Mouse (Mus musculus): ENCODE measurements around the gene Slc25a27.
A peak's percentile ranks its signal among the peaks of the same experiment; 100 is the strongest.

Slc25a27 gene

DNA sequence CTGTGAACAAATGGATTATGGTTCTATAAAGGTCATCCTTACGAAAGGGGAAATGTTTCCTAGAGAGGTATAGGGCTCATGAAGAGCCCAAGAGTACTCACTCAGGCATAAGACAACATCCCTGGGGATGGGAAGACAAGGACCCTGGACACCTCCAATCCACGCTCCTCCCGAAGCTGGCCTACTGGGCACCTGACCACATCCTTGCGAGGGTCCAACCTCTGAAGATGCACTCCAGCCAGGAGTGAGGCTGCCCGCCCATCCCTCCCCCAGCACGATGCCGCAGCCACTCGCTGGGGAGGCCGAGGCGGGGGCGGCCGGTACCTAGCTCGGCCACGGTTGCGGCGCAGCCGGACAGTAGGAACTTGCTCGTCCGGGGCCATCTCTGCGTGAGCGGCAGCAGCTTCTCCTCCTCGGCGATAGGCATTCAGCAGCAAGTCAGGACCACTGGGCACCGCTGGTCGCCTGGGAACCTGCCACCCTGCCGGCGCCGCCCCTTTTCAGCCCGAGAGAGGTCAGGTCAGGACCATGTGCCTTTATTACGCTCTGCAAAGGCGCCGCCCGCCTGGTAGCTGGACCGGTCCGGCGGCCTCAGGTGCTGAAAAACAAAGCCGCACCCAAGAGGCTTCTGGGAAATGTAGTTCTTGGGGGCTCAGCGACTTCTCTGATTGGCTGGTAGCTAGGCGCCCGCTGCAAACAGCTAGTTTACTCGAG, at the start of gene Slc25a27:
TSS of gene Slc25a27 (minus strand) at position 639 of the 714 bp plus-strand sequence.
- DNase-seq (ENCODE audit: low spot score in 2 of 2), result peak; percentile 49 to 81

- DNase-seq (ENCODE audit: low spot score in 2 of 2), result no peak
Measured at GRCm38 (mm10) chr17:43716601-43717000, 49.6 kb upstream of the Slc25a27 start.

DNA sequence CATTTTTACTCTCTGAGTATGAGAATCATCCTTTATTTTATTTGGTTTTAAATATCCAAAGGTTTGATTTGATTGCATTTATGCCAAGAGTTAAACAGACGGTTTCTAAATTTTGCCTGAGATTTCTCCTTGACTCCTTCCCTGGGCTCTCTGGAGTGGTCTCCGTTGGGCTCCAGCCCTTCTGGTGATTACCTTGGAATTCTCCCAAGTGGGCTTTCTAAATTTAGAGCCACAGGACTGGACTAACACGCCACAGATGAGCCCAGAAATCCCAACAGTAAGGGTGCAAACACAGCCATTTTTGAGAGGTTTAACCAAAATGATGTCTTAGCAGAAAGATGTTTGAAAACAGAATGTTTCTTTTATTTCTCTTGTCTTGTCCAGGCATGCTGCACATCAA, 47.2 kb upstream of the Slc25a27 start:
- DNase-seq (ENCODE audit: low spot score in 2 of 2), result no peak

GRCm38 (mm10) chr17:43711557-43712352, 44.7 kb upstream of the Slc25a27 start:
- DNase-seq (ENCODE audit: low spot score in 2 of 2), result no peak

DNA sequence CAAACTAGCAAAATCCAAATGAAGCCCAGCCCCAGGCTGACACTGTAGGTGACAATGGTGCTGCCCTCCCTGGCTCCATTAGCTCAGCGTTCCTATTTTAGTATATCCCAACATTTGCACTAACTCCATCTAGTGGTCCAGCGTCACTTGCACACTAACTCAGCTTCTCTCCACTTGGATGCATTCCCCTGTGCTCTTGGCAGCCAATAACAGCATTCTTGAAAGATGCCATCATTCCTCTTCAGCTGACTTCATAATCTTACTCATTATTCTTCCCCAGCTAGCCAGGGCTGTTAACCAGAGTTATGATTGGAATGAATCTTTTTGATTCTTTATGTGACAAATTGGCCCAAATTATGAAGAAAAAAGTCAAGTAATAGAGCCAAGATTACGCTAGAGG, 40.2 kb upstream of the Slc25a27 start:
- no peak for DNase-seq (ENCODE audit: low spot score in 2 of 2)

DNA sequence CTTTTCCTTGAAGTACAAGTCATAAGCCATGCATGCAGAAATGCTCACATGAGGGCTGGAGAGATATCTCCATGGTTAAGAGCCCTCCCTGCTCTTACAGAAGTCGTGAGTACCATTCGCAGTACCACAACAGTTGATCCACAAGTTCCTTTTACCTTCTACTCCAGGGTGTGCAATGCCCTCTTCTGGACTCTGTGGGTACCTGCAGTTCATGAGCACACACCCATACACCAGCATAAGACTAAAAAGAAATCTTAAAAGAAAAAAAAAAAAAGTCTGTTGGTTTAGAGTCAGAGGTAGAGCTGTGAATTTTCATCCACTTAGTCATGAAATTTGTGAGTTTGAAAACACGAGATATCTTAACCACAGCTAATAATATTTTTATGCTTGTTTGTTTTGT, 39.7 kb upstream of the Slc25a27 start:
- DNase-seq (ENCODE audit: low spot score in 2 of 2), result no peak

- DNase-seq (ENCODE audit: low spot score in 2 of 2), result no peak
Measured at GRCm38 (mm10) chr17:43704216-43704930, 37.4 kb upstream of the Slc25a27 start.

DNA sequence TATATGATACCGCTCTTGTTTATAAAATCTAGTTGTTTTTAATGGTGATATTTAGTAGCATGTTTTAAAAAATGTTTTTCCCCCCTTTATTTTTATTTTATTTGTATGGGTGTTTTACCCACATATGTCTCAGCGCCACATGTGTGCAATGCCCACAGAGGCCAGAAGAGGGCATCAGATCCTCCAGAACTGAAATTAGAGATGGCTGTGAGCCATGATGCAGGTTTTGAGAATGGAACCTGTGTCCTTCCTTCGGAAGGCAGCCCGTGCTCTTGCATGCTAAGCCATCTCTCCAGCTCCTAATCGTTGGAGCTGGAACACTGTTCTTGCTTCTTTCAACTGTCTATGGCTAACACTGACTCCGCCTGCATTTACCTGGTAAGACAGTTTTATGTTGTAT, 34.0 kb upstream of the Slc25a27 start:
- DNase-seq (ENCODE audit: low spot score in 2 of 2), result peak; percentile 23 to 67

DNA sequence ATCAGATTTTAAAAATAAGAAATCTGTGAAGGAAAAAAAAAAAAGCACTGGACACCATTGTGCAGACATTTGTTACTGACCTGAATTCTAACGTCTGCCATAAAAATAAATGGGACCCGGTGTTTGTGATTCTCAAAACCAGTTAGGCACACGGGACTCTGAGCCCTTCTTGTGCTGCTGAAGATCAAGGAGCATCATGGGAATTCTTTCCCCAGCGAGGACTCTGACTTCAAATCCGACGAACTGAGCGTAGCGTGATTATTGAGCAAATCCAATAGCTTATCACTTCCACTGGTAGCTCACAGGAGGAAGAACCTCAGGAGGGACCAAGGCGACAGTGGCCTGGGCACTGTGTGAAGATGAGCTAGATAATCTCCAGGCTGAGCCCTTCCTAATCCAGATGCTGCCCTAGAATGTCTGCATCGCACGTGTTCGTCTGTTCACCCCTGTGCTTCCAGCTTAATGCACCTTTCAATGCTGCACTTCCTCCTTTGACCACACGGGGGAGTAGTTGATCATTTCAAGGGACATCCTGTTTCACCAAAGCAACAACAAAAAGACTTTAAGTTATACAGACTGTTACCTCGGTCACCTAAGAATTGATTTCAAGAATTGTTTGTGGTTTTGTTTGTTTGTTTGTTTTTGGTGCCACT, 32.1 kb upstream of the Slc25a27 start:
- peak; percentile 49 to 81 for DNase-seq (ENCODE audit: low spot score in 2 of 2)

- DNase-seq (ENCODE audit: low spot score in 2 of 2), result no peak
Measured at GRCm38 (mm10) chr17:43689591-43689990, 22.6 kb upstream of the Slc25a27 start.

GRCm38 (mm10) chr17:43684638-43685037, 17.6 kb upstream of the Slc25a27 start:
- DNase-seq (ENCODE audit: low spot score in 2 of 2), result no peak

- DNase-seq (ENCODE audit: low spot score in 2 of 2), result no peak
Measured at GRCm38 (mm10) chr17:43684086-43684485, 17.1 kb upstream of the Slc25a27 start.

GRCm38 (mm10) chr17:43677317-43677716, 10.3 kb upstream of the Slc25a27 start:
- DNase-seq (ENCODE audit: low spot score in 2 of 2), result peak in 1 of 2 experiments; percentile 25

DNA sequence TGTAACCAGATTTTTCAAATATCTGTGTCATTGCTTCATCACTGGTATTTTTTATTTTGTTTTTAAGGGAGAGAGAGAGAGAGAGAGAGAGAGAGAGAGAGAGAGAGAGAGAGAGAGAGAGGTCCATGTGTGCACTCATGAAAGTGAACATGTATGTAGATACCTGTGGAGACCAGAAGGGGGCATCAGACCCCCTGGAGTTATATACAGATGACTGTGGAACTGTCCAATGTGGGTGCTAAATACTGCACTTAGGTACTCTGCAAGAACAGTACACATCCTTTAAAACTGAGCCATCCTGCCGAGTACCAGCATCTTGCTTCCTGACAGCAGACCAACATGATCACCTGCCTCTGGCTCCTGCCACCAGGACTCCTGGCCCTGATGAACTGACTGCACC, 9.2 kb upstream of the Slc25a27 start:
- DNase-seq (ENCODE audit: low spot score in 2 of 2), result no peak

- no peak for DNase-seq (ENCODE audit: low spot score in 2 of 2)
Measured at GRCm38 (mm10) chr17:43675228-43675627, 8.2 kb upstream of the Slc25a27 start.

- no peak for DNase-seq (ENCODE audit: low spot score in 2 of 2)
Measured at GRCm38 (mm10) chr17:43671907-43672306, 4.9 kb upstream of the Slc25a27 start.

GRCm38 (mm10) chr17:43669145-43669695, 2.2 kb upstream of the Slc25a27 start:
- DNase-seq (ENCODE audit: low spot score in 2 of 2), result no peak

GRCm38 (mm10) chr17:43667290-43667843, 353 bp upstream of the Slc25a27 start, which contains the start of gene Cyp39a1:
Gene Cyp39a1, plus strand, starts transcription at chr17:43667425.
- no peak for DNase-seq (ENCODE audit: low spot score in 2 of 2)

DNA sequence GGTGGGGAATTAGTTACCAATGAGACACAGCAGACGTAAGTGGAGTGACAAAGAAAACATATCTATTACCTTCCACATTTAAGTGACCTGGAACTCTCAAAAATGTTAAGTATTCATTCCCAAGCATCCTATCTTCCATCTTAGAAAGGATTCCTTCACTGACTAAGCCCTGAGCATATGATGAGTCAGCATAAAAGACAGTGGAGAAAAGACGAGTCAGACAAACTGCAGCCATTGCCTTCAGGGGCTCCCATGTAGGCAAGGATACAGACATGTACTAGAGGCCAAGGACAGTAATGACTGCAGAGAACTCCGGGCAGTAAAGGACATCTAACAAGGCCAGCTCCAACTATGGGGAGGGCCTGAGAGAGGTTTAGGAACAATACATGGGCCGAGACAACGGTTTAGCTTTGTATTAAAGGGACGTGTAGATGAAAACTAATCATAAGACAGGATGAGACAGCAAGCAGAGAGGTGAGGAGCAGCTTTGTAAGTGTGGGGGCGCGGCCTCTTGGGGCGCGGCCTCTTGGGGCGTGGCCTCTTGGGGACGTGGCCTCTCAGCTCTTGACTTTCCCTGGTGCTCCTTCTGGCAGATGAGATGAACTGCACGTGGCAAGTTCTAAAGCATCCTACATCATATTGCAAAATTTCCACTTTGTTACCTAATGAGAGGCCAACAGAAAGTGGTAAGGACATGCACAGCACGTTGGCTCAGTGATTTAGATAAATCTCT, 15.5 kb downstream of the Slc25a27 start:
- DNase-seq (ENCODE audit: low spot score in 2 of 2), result no peak

DNA sequence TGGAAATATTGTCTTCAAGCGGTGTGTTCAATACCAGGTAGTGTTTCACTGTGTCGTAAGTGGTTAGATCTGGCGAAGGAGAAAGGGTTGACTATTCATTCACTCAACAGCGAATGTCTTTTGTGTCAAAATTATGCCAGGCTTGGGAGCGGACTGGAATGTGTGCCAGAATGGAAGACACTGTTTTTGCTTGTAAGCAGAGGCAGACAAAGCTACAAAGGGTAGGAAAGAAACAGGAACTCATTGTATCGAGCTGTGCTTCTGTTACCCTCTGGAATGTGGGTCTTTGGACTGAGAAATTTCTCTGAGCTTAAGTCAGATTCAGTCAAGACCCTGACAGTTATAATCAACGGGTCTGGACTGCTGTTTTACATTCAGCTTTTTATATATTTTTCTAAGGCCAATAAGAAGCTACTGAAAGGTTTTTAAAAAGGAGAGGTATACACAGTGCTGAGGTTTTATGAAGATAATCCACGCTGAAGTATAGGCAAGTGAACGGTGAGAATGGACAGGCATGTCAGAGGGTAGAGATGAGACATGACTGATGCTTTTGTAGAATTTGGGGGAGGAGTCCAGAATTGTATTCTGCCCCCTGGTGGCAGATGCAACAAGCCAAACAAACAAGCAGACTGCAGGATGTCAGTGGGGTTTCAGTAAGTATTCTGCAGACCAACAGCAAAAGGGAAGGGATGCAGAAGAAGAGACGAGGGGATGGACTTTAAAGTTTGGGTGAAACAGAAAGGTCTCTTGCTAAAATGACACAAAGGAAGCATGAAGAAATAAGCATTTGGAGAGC, 17.2 kb downstream of the Slc25a27 start:
- DNase-seq (ENCODE audit: low spot score in 2 of 2), result peak in 1 of 2 experiments; percentile 39
